Mouse (Mus musculus) urinary bladder, postnatal 36 days (tissue): ENCODE results near the gene Sh3pxd2a.

Experiments
- DNase-seq, 2 experiments: peaks; one replicate each; pipeline ENCODE4 v3.0.0; 2022; ENCODE audit warnings: low spot score in 2 of 2, mixed read lengths in 1 of 2

The Sh3pxd2a gene

GRCm38 (mm10) chr19:47374440-47374839 is 89.8 kb downstream of the Sh3pxd2a start:
- peak; percentile 36 to 40 for DNase-seq

DNA sequence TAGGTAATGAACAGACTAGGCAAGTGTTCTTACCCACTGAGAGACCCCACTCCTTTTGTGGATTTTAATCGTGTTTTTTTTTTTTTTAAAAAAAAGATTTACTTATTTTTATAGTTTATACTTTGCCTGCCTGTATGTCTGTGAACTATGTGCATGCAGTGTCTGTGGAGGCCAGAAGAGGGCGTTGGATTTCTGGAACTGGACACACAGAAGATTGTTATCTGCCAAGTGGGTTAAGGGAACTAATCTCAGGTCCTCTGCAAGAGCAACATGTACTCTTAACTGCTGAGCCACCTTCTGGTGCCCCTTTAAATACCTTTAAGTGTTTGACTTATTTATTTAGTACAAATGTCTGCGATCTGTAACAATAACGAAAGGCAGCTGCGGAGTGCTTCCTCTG is 92.2 kb downstream of the Sh3pxd2a start:
- DNase-seq, result no peak

- DNase-seq, result no peak
Measured at GRCm38 (mm10) chr19:47371521-47371920, 92.7 kb downstream of the Sh3pxd2a start.

DNA sequence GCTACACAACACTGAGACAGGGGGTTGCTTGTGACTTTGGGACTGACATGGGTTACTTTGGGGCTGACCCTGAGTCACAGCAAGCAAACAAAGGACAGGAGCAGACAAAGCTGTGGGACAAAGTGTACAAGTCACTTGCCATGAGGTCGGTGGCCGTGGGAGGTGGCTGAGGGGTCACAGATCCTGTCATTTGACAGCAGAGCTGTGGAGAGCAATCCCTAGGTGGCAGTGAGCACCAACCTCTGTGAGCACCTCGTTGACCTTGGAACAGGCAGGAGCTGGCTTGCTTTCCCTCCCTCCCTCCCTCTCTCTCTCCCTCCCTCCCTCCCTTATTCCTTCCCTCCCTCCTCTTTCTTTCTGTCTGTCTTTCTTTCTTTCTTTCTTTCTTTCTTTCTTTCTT is 95.2 kb downstream of the Sh3pxd2a start:
- DNase-seq, result no peak

DNA sequence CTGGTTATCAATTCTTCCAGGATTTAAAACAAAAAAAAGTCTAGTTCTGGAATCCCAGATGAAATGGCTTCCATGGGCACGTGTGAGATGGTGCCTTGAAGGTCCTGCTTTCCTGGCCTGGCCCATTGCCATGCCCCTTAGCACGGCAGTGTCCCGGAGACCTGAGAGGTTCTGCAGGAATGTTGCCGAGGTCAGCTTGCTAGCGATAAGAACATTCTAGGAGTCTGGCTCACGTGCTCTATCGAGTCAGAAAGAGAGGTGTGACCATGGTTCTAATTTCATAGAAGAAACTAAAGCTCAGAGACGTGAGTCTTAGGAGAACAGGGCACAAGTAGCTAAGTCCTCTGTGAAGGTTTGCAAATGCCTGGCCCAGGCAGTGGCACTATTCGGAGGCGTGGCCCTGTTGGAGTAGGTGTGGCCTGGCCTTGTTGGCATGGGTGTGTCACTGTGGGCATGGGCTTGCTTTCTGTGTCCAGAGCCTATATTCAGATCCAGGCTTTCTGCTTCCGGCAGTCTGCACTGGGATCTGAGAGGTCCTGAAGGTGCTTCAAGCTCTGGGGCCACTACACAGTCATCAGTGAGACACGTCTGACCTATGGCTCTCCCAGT is 96.8 kb downstream of the Sh3pxd2a start:
- peak in 1 of 2 experiments; percentile 38 for DNase-seq

GRCm38 (mm10) chr19:47366576-47366975 is 97.6 kb downstream of the Sh3pxd2a start:
- no peak for DNase-seq

- no peak for DNase-seq
Measured at GRCm38 (mm10) chr19:47363086-47363668, 101.0 kb downstream of the Sh3pxd2a start.

DNA sequence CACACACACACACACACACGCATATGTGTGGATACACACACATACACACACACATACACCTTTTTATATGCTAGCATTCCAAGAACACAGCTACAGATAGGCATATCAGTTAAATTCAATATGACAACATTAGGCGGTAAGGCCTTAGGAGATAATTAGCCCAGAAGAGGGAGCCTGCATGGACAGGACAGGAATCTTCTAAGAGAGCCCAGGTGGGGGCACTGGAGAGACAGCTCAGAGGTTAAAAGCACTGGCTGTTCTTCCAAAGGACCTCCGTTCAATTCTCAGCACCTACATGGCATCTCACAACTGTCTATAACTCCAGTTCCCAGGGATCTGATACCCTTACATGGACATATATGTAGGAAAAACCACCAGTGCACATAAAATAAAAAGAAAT is 103.3 kb downstream of the Sh3pxd2a start:
- DNase-seq, result no peak

DNA sequence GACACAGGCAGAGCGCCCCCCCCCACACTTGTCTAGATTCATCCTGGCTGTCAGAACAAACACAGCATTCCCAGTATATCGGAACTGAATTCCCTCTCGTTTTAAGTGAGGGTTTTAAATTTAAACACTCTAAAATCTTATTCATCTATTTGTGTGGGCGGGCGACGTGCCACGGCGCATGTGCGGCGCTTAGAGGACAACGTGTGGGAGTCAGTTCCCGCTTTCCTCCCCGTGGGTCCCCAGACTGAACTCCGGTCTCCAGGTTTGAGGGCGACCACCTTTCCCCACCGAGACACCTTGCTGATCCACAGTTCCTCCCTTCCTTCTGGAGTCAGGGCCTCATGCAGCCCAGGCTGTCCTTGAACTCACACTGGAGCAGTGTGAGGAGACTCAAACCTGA is 104.2 kb downstream of the Sh3pxd2a start:
- DNase-seq, result no peak

DNA sequence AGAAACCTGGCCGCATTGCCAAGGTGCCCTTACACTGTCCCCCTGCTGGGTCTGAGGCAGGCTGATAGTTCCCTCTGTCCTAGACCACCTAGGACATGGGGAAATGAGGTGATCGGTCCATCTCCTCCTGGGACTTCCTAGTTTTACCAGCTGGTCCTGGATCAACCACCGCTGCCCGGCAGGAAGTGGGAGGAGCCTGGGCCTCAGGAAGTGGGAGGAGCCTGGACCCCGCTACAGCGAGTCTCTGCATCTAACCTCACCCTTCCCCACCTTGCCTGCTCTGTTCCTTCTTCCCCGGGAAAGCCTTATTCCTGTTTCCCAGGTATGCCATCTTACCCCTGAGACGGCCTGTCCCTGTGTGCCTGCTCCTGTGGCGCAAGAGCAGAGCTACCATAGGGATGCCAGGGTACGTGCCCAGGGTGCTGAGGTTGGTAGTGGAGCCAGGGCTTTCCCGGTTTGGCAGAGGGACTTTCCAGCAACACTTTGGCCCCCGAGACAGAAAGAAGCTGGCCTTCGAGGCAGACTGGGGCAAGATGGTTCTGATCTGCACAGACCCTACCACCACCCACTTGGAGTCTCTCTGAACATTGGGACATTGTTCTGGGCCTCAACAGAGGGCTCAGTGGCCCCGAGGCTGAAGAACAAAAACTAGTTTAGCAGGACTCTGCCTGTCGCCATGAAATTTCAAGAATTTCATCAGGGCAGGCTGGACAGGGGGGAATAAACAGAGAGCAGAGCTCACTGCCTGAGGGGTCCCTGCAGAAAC is 104.9 kb downstream of the Sh3pxd2a start:
- no peak for DNase-seq

DNA sequence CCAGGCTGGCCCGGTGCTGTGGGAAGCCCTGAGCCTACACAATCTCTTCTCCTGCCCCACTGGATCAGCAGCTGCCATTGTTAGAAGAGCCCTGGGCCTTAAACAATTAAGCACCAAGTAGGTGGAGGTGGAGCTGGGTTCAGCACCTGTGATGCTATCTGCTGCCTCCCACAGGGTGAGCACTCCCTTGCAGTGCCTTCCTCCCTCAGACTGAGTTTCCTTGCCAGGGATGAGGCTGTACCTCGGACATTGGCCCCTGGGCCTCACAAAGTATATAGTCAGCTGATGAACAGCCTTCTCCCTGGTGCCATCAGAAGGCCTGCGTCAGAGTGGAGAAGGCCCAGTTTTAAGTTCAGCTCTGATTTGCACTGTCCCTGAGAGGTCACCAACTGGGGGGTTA is 106.9 kb downstream of the Sh3pxd2a start:
- DNase-seq, result no peak

DNA sequence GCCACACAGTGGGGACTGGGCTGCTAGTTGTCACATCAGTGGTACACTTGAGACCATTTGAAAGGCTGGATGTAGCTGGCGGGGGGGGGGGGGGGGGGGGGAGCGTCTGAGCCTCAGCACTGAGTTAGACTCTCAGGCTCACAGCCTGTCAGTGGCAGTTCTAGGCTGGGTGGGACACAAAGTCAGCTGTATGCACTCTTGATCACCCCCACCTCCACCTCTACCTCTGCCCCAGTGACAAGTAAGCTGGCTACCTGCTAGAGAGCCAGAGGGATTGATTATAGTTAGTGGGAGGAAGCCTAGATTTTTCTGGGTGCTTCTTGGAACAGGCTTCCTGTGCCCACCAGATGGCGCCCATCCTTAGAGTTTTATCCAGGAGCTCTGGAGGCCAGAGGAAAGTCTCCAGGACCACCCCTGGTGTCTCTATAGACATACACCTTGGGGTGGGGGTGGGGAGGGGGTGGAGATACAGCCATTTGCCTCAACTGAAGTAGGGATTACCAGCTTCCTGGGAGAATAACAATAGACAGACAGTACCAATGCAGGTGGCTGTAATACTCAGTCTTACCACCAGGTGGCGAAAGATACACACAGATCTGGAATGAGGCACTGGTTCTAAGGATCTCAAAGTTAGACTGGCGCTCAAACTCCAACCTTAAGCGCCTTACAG is 107.9 kb downstream of the Sh3pxd2a start:
- DNase-seq, result peak; percentile 75 to 77

- no peak for DNase-seq
Measured at GRCm38 (mm10) chr19:47354456-47354855, 109.7 kb downstream of the Sh3pxd2a start.

DNA sequence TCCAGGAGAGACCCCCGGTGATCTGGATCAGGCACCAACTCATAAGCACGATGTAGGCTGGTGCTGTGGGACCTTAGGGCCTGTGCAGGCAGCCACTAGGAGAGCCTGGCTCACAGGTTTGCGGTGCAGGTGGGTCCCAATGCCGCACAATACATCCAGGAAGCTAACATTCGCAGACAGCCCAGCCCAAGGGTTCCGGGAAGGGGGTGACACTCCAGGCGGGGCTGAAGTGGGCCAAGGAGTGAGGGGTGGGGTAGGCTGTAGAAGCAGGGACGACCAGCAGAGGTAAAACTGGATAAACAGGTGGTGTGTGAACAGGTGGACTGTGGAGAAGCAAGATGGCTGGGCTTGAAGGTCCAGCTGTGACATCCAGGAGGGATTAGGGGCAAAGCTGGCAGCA is 115.2 kb downstream of the Sh3pxd2a start:
- DNase-seq, result no peak

DNA sequence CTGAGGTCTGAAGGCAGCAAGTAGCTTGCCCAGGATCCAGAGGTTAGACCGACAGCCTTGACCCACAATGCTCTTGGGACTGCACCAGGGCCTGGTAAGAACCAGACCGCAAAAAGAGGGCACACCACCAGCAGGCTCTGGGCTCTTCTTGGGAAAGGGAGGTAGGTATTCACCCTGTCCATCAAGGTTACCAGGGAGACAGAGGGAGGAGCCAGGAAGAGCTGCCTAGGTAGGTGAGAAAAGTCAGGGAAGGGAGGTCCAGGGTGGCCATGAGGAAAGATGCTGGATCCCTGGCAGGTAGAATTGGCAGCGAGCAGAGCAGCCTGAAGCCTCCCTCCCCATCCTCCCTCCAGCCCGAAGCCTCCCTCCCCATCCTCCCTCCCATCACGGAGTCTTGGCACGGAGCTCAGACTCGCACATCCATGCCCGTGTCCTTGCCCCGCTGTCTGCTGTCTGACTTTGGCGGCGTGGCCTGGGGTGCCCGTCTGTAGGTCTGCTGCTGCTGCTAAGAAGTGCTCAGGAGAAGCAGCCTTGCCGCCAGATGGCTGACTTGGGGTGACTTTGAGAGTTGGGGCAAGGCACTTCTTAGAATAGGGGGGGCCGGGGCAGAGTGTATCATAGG is 115.7 kb downstream of the Sh3pxd2a start:
- no peak for DNase-seq

GRCm38 (mm10) chr19:47347021-47347643 is 117.1 kb downstream of the Sh3pxd2a start:
- no peak for DNase-seq

DNA sequence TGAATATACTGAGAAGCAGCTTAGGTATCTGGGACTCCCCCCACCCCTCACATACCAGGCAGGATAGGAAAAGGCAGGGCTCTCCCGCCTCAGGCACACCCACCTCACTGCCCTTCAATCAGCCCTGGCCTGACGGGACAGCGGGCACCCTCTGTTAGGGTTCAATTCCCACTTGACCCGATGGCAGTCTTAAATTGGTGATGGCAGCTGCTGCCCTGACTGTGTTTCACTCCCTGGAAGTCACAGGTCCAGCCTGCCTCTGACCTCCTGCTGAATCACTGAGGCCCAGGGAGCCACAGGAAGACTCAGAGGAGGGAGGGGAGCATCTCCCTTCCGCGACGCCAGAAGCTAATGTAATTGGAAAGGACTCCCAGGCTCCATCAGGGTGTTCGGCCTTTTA is 117.6 kb downstream of the Sh3pxd2a start:
- DNase-seq, result no peak

DNA sequence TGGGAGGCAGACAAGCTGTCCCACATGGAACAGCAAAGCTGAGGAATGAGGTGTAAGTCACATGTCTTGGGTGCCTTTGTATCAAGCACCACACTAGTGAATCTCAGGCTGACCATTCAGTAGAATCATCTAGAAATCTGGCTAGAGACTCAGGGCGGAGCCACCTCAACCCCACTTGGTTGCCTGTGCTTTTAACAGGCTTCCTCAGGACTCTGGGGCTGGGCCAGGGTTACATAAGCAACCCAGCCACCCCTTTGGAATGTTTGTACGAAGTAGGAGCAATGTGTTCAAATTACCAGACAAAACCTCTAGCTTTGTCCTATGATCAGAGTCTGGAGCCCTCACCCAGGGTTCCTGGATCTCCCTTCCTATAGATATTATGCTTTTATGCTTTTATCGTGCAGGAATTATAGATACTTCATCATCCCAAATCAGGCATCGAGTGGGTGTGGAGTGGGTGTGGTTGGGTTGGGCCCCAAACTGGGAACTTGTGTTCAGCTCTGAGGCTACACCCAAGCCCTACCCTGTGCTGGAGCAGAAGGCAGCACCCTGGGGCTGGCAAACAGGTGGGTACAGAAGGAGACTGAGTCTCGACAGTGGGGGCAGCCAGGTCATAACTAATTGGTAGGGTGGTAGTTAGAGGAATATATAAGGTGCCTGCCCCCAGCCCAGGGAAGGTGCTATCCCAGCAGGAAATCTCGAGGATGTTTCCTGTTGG is 118.2 kb downstream of the Sh3pxd2a start:
- DNase-seq, result peak in 1 of 2 experiments; percentile 48

DNA sequence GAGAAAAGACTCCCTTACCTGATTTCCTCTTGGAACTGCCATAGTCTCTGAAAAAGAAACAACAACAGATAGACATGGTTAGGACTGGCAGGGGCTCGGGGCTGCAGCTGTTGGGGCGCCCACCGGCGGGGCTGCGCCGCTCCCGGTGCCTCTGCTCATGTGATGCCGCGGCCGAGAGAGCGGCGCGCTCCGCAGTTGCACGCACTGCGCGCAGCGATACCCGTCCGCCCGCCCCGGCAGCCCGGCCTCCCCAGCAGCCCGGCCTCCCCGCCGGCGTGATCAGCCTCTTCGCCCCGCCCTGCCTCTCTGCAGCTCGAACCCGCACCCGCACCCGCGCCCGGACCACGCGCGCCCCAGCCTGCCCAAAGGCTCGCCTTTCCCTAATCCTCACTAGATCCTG is 120.8 kb downstream of the Sh3pxd2a start:
- no peak for DNase-seq

DNA sequence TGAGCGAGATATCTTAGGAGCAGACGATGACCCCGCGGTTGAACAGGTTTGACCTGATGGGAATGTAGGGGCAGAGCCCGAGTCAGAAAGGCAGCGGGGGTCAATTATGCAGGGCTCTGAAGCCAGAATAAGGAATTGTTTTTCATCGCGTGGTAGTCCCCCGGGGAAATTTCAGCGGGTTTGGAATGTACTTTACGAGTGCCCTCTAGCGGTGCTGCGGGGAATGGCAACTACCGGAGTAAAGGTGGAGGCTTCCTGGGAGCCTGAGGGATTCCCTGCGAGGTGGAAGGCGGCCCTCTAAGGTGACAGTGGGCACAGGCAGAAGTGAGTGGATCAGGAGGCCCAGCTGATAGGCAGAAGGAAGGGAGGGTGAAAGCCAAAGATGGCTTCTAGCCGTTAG is 125.0 kb downstream of the Sh3pxd2a start:
- DNase-seq, result peak; percentile 71 to 80
